Mouse (Mus musculus) adrenal gland, postnatal 0 days (tissue): ENCODE data around the gene Cbs. TPM values are rescaled to one million over a fixed set of nuclear protein-coding genes. Genes with fewer than 3 reads are reported as not detected.

Source experiments
- microRNA-seq: library from miRNA; unstranded; fragments of <30 nt; microRNA quantifications from one replicate; pipeline ENCODE4, GENCODE M21; 2016; ENCODE audit warnings: borderline replicate concordance; ENCODE audit not compliant: insufficient number of aligned reads
- polyA plus RNA-seq: library from polyadenylated mRNA; unstranded; fragments of >200 nt; fragmentation: Nextera tagmentation; extraction: Ambion mirVana; gene quantifications from 2 replicates; pipeline ENCODE4 v1.2.1, GENCODE M21; 2015

Cbs gene
- polyA plus RNA-seq: 1.2 and 2.9 TPM in 2 replicates

DNA sequence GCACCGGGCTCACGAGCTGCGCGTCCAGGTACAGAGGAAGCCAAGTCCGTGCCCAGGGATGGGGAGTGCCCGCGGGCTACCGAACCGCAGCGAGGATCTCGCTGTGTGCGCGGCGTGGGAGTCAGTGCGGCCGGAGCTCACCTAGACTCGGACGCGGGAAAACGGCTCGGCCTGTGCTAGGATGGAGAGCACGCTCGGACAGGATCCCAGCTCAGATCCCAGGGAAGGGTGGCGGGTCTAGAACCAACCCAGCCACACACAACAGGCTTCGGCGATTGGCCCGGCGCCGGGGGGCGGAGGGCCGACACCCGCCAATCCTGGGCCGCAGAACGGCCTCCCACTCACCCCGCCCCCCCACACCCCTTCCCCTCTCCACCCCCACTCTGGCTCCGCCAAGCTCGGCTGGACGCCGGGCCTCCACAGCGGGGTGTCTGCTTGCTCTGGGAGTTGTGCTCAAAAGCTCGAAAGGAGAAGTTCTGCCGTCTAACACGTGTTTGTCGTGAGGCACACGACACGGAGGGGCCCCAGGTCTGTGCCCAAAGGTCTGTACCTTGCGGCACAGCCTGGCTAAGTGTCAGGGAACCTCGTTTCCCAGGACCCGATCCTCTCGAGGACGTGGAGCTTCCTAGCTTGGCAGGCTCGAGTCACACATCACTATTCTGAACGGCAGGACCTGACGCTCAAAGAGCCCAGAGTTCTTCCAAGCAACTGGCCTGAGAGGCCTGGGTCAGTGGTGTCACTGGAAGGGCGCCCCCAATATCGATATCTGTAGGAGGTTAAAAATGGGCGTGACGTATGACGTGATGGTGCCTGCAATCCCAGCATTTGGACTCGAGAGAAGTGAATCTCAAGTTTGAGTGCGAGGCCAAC lies at the start of gene Cbs:
Cbs (minus strand) TSS at position 297 of the 870 bp plus-strand sequence.

GRCm38 (mm10) chr17:31677507-31677906 lies 40.5 kb upstream of the Cbs start, which contains the start of gene Cryaa:
Cryaa (plus strand) TSS chr17:31677807.

GRCm38 (mm10) chr17:31658468-31659185 lies 21.6 kb upstream of the Cbs start, which contains the start of gene U2af1:
U2af1 (minus strand) TSS chr17:31658892.

GRCm38 (mm10) chr17:31564015-31564857 lies 72.8 kb downstream of the Cbs start, which contains the start of gene Pknox1:
Pknox1 (plus strand) TSS chr17:31564734.

Small RNA genes within 50 kb of the gene (microRNA-seq; reads per million reads assigned to microRNA genes)
- not detected for gene Gm24970

Other genes with a start within 250 kb of the Cbs start
- 15.4 and 16.7 TPM in 2 replicates for gene Wdr4, start 117.3 kb downstream of the Cbs start, polyA plus RNA-seq
- gene Ndufv3, start 117.1 kb downstream of the Cbs start, polyA plus RNA-seq: 443 and 494 TPM in 2 replicates
- 12.7 and 13.5 TPM in 2 replicates for gene Pknox1, start 72.5 kb downstream of the Cbs start, polyA plus RNA-seq
- gene U2af1, start 21.7 kb upstream of the Cbs start, polyA plus RNA-seq: 120 and 144 TPM in 2 replicates
- not detected in 2 replicates for gene Cryaa, start 40.6 kb upstream of the Cbs start, polyA plus RNA-seq
- 5.7 and 8.4 TPM in 2 replicates for gene Sik1, start 218.6 kb upstream of the Cbs start, polyA plus RNA-seq